Mouse (Mus musculus): Measurements from ENCODE around the gene Jagn1.

Gene Jagn1

DNA sequence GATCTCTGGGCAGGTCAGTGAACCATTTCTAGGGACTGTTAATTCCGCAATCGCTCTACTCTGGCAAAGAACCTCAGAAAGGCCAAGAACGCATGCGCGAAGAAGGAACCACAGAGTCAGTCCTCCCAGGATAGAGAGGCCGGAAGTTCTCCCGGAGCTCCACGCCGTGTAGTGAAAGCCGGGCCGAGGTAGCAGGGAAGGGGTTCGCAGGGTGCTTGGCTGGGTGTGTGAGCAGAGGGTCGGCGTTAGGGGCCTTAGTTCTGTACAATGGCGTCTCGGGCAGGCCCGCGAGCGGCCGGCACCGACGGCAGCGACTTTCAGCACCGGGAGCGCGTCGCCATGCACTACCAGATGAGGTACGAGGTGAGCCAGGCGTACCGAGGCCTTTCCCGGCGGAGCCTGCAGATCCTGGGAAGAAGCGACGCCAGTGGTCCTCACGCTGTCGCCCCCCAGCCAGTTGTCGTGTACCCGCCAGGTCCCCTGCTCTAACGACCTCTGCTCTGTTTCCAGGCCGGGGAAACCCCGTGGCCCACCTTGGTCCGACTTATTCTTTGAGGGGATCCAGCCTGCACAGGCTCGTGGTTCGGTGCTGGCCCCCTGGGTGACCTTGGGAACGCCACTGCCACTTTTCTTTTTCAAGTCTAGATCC is at the start of gene Jagn1:
Gene Jagn1 (plus strand): TSS at position 128 of the 649 bp plus-strand sequence.
- peak; percentile 90 for DNase-seq

DNA sequence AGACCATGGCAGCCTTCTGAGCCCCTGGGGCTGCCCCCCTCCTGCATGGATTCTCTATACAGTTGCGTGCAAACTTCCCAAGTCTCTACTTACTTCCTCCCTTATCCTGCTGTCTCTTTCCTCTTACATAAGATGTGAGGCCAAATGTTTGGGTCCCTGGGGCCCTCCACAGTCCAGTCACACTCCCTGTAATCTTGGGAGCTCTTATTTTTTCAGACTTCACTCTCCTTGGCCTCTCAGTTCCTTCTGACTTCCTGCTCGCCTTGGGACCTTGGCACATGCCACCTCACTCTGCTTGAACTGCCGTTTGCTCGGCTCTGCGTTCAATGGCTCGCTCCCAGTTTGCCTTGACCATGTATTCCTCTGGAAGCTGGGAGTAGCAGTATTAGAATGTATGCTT is 48.4 kb upstream of the Jagn1 start:
- no peak for DNase-seq

DNA sequence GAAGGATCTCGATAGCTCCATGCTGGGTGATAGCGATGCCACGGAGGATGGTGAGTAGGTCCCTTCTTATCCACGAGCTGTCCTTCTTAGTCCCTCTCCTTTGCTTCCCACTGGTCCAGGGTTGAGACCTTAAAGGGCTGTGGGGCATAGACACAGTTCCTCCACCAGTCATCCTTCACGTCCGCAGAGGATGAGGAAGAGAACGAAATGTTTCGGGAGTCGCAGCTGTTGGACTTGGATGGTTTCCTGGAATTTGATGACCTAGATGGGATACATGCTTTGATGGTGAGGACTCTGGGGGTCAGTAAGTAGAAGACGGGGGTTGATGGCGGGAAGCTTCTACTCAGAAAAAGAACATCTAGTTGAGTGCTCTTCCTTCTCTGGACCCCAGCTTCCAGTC is 47.6 kb upstream of the Jagn1 start:
- DNase-seq: no peak

DNA sequence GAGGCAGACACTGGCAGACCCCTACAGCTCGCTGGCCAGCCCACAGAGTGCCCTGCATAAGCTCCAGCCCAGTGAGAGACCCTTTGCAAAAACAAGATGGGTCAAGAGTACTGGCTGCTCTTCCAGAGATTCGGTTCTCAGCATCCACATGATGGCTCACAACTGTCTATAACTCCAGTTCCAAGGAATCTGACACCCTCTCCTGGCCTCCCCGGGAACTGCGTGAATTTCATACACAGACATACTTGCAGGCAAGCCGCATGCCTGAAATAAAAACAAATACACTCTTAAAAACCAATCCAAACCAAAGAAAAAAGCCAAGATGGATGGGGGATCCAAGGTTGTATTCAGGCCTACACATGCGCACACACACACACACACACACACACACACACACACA is 46.9 kb upstream of the Jagn1 start:
- DNase-seq: no peak

DNA sequence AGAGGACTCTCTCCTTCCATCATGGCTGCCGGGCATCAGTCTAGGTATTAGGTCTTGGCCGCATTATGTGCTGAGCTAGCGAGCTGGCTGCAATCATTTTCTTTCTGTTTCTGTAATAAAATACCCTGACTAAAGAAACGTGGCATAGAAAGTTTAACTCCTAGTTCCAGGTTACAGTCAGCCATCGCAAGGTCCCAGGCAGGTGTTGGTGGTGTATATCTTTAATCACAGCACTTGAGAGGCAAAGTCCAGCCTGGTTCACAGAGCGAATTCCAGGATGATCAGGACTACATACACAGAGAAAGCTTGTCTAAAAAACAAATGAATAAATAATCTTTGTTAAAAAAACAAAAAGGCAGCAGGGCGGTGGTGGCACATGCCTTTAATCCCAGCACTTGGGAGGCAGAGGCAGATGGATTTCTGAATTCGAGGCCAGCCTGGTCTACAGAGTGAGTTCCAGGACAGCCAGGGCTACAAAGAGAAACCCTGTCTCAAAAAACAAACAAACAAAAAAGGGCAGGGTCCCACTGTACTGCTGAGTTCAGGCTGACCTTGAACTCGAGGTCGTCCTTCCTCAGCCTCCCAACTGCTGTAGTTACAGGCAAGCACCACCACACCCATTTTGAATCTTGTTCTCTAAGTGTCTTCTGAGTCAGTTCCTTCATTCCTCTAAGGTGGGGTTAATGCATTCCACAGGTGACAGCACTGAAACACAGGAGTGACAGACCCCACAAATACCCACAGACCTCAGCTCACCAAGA is 45.9 kb upstream of the Jagn1 start:
- DNase-seq: no peak

DNA sequence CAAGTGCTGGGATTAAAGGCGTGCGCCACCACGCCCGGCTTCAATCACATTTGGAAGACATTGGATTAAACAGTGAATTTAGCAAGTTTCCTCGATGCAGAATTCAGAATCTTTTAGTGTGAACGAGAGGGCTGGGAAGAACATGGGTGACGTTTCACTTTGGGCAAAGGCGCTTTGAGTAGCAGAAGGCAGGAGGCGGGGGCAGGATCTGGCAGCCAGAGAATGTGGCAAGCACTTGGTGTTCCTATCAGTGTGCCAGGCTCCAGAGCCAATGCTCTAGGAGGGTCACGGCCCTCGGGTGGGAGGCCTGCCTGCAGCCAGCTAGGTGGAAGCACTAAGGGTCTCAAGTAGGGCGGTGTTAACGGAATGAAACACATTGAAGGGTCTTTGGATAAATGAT is 40.3 kb upstream of the Jagn1 start:
- DNase-seq: no peak

DNA sequence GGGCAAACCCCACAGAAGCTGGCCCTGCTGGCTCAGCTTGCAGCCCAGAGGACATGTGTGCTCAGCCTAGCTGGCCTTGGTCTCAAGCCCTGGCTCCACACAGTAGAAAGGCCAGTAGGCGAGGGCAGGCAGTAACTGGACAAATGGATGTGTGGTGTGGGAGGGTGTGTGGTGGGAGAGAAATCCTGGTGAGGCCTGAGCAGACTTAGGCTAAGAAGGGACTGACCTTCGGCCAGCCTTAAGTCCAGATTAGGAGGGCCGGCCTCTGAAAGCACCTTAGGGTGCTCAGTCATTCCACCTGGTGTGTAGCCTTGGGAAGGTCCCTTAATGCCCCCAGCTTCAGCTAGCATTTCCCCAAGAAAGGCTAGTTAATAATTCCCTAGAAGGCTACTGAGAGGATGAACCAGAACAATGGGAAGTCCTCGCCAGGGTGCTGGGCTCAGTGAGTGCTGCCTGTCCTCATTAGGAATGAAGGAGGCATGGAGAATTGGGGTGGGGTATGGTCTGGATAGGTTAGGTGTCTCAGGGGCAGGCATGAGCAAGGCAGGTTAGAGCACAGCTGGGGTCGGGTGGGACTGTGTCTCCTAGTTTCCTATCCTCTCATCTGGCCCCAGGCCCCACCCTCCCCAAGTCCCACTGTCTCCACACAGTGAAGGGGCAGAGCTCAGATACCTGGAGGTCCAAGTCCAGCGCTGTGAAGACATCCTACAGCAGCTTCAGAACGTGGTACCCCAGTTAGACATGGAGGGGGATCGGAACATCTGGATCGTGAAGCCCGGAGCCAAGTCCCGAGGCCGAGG is 37.5 kb upstream of the Jagn1 start:
- no peak for DNase-seq

DNA sequence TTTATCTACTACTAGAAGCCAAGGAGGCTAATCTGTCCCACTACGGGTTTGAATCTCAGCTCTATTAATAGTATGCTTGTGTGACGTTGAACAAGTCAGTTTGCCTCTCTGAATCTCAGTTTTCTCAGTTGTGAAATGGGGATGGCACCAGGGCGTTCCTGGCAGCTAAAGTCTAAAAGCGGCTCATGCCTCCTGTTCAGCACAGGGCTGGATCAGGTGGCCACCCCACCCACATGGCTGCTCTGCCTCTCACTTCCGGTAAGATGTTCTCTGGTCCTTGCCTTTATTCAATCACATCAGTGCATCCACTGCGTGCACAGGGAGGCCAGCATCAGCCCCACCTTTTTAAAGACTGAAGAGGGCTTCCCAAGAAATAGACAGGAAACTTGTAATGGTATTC is 36.9 kb upstream of the Jagn1 start:
- no peak for DNase-seq

DNA sequence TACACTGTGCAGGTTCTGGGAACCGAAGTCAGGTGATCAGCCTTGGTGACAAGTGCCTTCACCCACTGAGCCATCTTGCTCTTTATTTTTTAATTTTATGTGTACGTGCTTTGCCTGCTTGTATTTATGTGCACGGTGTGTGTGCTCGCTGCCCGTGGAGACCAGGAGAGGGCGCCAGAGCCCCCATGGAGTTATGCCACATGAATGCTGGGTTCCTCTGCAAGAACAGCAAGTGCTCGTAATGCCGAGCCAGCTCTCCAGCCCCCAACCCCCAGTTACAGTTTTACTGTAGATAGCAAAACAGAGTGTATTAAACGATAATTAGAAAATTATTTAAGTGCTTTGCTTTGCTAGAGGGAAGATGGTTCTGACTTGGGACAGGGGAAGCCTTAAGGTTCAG is 35.7 kb upstream of the Jagn1 start:
- peak; percentile 61 for DNase-seq

DNA sequence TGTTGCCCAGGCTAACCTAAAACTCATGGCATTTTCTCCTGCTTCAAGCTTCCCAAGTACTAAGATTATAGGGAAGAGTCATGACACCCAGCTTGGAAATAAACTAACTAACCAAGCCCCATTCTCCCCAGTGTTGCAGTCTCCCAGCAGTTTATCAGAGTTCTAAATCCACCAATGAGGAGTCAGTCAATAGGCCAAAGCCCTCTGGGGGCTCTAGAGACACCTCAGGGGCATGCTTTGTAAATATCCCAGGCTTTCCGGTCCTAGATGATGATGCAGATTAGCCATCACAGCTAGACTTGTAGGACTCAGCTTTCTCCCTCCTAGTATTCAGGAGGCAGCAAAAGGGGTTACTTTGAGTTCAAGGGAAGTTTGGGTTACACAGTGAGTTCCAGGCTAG is 32.4 kb upstream of the Jagn1 start:
- no peak for DNase-seq

DNA sequence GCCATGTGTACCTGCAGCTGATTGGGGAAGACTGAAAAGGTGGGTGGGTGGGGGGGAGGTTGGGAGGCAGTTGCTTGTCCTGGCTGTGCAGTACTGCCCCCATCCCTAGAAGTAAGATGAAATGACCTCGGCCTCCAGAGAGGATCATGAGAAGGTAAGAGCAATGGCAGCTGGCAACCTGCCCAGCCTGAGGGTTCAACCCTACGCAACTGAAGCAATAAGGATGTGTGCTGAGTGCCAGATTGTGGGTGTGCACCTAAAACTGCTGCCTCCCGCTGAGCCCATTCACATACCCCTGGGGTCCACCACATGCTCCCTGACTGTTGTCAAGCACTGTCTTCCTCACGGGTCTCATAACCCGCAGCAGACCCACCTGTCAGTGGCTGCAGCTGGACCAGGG is 26.0 kb upstream of the Jagn1 start:
- DNase-seq: no peak

DNA sequence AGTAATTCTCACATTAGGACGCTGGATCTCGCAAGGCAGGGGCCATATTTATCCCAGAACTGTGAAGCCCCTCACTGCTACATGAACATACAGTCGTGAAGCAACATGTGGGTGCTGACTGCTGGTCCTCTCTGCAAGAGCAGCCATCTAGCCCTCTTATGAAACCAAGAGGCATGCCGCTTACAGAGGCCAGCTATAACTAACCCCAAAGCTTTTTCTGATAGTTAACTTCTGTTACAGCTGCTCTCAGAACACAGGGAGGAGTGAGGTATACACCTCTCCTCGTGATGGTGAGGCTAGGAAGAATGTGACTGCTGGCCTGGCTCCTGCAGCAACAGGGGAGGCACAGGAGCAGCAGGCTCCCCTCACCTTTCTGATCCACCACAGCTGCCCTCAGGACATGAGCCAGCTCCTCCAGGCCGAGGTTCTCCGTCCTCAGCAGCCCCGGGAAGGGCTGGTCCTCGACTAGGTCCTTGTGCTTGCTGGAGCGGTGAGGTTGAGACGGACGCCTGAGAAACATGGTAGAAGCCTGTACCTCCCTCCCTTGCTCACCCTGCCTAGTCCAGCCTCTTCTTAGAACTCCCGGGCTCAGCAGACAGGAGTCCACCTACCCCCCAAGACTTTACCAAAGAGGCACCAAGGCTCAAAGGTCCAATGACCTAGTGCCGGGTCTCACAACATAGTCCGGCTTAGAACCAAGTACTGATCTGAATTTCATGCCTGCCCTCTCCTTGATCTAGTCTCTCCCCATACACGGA is 23.7 kb upstream of the Jagn1 start:
- DNase-seq: peak; percentile 52

DNA sequence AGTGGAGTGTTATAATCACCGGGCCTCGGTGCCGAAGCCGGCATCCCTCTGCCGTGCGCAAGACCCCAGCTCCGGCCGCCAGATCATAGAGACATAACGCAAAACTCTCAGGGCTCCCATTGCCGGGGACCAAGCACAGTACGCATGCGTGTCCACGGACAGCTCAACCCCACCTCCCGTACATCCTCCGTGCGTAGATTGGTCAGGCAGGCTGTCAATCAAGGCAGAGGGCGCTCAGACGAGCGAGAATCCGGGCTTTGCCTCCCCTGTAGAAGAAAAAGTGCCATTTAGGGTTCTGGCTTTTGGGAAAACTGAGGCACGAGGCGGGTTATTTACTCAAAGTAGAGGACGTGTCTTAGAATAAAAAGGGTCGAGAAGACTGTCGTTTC is 23.2 kb upstream of the Jagn1 start, which contains the start of gene Rpusd3:
Gene Rpusd3 (minus strand): TSS at position 142 of the 389 bp plus-strand sequence.
- DNase-seq: peak; percentile 100

DNA sequence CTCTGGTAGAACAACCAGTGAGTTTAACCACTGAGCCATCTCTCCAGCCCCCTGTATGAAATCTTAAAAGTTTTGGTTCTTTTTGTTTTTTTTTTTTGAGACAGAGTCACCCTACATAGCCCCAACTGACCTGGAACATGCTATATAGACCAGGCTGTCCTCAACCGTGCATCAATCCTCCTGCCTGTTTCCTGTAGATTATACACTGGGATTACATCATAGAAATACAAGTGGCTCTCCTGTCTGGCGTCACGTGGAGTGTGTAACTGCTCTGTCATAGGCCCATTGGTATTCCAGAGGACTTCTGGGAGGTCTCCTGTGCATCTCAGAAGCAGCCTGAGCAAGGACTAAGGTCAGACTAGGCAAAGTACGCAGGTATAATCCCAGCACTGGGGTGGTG is 19.4 kb upstream of the Jagn1 start:
- DNase-seq: no peak

DNA sequence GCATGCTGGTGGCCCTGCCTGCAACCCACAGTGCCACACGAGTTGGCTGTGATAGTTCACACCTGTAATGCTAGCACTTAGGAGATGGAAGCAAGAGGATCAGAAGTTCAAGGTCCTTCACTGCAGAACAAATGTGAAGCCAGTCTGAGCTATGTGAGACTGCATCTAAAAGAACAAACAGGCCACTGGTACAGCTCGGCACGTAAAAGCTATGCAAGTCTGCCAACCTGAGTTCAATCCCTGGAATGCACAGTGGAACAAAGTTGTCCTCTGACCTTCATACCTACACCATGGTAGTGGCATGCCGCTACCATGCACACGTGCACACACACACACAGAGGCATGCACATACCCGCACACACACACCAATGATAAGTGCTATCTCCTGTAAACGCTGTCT is 18.2 kb upstream of the Jagn1 start:
- no peak for DNase-seq

DNA sequence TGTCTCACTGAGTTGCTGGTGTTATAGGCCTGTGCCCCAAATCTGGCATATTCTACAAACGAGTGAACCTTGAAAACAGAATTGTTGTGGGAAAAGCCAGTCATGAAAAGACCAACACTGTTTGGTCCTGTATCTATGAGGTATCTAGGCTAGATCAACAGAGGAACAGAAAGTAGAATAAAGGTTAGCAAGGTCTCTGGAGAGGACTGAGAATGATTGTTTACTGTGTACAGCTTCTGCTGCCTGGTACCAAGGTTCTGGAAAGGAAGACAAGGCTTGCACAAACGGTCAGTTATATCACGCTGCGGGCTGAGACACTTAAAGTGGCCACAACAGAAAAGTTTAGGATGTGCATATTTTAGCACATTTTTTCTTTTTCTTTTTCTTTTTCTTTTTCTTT is 15.7 kb upstream of the Jagn1 start:
- DNase-seq: no peak

DNA sequence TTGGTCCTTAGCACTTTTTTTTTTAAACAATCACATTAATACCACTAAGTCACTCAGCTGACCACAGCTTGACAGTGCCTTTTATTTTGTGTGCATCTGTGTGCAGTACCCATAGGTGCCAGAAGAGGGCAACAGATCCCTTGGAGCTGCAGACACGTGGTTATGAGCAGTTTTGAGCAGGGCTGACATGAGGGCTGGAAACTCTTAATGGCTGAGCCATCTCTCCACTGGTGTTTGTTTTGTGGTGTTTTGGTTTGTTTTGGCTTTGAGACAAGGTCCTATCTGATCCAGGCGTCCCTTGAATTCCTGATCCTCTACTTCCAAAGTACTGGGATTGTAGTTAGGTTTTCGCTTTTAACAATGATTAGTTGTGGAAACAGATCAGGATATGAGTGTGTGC is 15.0 kb upstream of the Jagn1 start:
- DNase-seq: peak; percentile 80

DNA sequence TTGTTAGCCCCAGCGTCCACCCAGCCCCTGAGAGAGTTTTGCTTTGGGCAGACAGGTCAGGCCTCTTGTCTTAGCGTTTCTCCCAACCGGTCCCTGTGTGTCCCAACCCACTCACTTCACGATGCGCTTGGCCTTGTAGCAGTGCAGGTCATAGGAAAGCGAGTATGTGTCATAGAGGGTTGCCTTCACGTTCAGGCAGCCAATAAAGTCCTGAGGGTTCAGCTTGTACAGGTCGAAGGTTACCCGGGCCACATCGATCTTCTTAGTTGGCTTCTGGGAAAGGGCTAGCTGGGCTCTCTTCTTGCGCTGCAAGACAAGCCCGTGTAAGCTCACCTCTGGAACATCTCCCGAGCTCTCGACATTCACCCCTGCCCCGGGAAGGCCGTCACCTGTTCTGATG is 14.4 kb upstream of the Jagn1 start:
- DNase-seq: no peak

DNA sequence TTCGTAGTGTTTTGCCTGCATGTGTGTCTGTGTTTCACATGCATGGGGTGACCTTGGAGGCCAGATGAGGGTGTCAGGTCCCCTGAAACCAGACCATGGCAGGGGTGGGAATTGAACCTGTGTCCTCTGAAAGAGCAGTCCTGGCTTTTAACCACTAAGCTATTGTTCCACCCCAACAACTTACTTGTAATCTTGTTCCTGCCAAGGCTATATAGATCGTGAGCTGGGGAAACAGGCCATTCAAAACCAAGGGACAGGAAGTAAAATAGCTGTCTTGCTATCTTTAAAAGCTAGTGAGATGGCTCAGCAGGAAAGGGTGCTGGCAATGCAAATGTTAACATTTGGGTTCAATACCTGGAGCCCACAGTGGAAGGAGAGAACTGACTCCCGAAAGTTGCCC is 12.4 kb upstream of the Jagn1 start:
- no peak for DNase-seq

DNA sequence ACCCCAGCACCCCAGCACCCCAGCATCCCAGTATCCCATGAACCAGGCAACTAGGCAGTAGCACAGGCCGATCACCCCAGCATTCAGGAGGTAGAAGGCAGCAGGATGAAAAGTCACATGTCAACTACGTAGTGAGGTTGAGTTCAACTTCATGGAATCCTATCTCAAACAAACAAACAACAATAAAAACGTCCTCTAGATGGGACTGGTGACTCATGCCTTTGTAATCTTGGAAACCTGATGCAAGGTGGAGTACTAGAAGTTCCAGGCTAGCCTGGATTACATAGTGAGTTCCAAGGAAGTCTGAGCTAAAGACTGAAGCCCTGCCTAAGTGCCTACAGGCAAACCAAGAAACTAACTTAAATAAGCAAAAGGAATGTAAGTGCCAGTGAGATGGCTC is 11.5 kb upstream of the Jagn1 start:
- no peak for DNase-seq

DNA sequence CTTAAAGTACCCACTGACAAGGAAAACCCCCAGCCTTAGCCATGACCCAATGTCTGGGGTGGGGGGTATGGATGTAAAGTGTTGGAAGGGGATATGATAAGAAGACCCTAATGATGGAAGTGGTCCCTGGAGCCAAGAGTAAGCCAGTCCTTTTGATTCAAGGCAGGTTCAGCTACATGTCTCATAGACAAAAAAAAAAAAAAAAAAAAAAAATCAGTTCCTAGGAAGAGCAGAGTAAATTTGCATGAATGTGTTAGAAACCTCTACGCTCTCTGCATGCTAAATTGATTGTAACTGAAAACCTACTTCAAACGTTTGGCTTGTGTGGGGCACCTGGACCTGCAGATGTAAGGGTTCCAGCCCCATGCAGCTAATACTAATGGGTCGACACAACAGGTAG is 10.6 kb upstream of the Jagn1 start:
- DNase-seq: no peak

DNA sequence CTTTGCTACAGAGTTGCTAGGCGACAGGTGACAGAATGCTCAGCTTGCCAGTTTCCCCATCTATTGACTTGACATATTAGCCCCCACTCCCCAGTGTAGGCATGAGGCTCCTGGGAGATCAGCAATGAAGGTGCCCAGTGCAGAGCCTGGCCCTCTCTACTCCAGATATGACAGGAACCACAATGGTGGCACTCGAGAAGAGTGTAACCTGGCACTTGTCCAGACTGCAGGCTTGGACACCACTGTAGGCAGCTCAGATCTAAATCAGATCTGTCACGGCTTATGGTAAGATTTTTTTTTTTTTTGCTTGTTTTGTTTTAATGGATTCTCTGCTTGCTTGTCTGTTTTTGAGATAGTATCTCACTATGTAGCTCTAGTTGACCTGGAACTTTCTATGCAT is 8.7 kb upstream of the Jagn1 start:
- DNase-seq: no peak

DNA sequence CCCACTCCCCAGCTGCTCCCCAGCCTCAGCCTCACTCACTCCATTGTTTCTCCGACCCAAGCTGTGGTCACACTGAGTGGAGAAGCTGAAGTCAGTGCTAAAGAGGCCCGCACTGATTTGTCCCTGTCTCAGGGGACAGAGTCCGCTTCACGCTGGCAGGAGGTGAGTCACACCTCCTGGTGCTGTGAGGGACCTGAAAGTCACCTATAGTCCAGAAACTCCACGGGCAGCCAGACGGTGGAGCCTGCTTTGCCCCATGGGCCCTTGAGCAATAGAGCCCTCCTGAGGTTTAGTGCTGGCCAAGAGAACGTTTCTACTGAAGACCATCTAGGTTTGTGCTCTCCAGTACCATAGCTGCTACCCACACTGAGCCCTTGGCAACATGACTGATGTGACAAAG is 7.7 kb upstream of the Jagn1 start:
- DNase-seq: no peak
